Comparison of ENCODE assay signal across 9 mouse cellular contexts in genomic region chr14:31531506-31532148, GRCm38 (mm10). TPM values are rescaled to one million over a fixed set of nuclear protein-coding genes. Genes with fewer than 3 reads are reported as not detected.
DNase-seq lines count a peak whose midpoint lies in the region; ATAC-seq lines count a peak whose summit lies in the region.
"Had no signal": no experiment of that assay in that cellular context is flagged by ENCODE, and none has a peak within 500 bp of the region (broad histone marks: within the 10 kb centered on the region; RNA-seq: fewer than 3 reads in every experiment).

No protein-coding gene starts in this region.

- peaks cover 6% of the 10 kb centered on the region; the same call in 1 of the 2 replicates for H3K4me1 ChIP-seq in embryonic facial prominence, embryonic 15.5 days

- intact Hi-C loops in left cerebral cortex, postnatal 25 days (cut with DNase I) = no loop called here

- ATAC-seq in embryonic facial prominence, embryonic 15.5 days (ENCODE audit: insufficient number of reproducible peaks, low FRiP score, low TSS enrichment, low read depth) = no peak
- ATAC-seq in erythroblast, adult 5-6 weeks (replicated peaks; ENCODE audit: low FRiP score, poor library complexity, severe bottlenecking) = no peak

- H3K27me3 ChIP-seq in embryonic facial prominence, embryonic 15.5 days = no peaks in the 10 kb centered on the region

- 0 out of 2 replicates have a peak overlapping the region, but pooled peaks have one; percentile 12 for H3K4me2 ChIP-seq in embryonic facial prominence, embryonic 15.5 days (replicated peaks)

- DNase-seq in T-cell, adult 2 months (ENCODE audit: low spot score) = peak; percentile 84
- DNase-seq in kidney, postnatal 36 days = peak; percentile 39 to 60
- peak; percentile 75 to 77 for DNase-seq in natural killer cell, adult 2 months (ENCODE audit: low spot score in 2 of 2)
- DNase-seq in testis, postnatal 14 days (ENCODE audit: low spot score) = no peak
- no peak for DNase-seq in left cerebral cortex, postnatal 25 days (ENCODE audit: low spot score in 2 of 2)
- no peak for DNase-seq in frontal cortex, postnatal 25 days (ENCODE audit: low spot score in 2 of 2)

- no peak overlapping the region for H3K9ac ChIP-seq in embryonic facial prominence, embryonic 15.5 days

- peak overlapping the region; percentile 6; the same call in 1 of the 2 replicates for H3K27ac ChIP-seq in embryonic facial prominence, embryonic 15.5 days (replicated peaks)
- H3K27ac ChIP-seq: macrophage had no signal

- no peaks in the 10 kb centered on the region for H3K9me3 ChIP-seq in embryonic facial prominence, embryonic 15.5 days (replicated peaks)

- WGBS in embryonic facial prominence, embryonic 15.5 days = 35% methylated on average over 12 of the region's 12 CpGs

- no peak overlapping the region for H3K4me3 ChIP-seq in embryonic facial prominence, embryonic 15.5 days (replicated peaks)

- H3K36me3 ChIP-seq in embryonic facial prominence, embryonic 15.5 days = no peaks in the 10 kb centered on the region

RNA-seq across cellular contexts. Expression of gene Mettl6, which starts 36.8 kb away (rescaled TPM):
- polyA plus RNA-seq in embryonic facial prominence, embryonic 15.5 days (2015; fragmentation: Nextera tagmentation; extraction: Ambion mirVana) = 55.4 and 57.5 TPM in 2 replicates
- 10.2 and 13.8 TPM in 2 replicates for total RNA-seq in erythroblast, adult 5-6 weeks (2015; ENCODE audit: low replicate concordance)
- total RNA-seq in erythroblast, adult 5-6 weeks (2017; ENCODE audit: low replicate concordance) = 24.1 and 33.0 TPM in 2 replicates
- 10 to 100 TPM; 25.0 to 38.7 TPM for total RNA-seq in left cerebral cortex, postnatal 25 days (2021)

RNA-seq across cellular contexts. Expression of gene Eaf1, which starts 37.4 kb away (rescaled TPM):
- 26.1 and 27.0 TPM in 2 replicates for polyA plus RNA-seq in embryonic facial prominence, embryonic 15.5 days (2015; fragmentation: Nextera tagmentation; extraction: Ambion mirVana)
- total RNA-seq in erythroblast, adult 5-6 weeks (2015; ENCODE audit: low replicate concordance) = 10.4 and 13.0 TPM in 2 replicates
- 8.2 and 12.0 TPM in 2 replicates for total RNA-seq in erythroblast, adult 5-6 weeks (2017; ENCODE audit: low replicate concordance)
- total RNA-seq in left cerebral cortex, postnatal 25 days (2021) = 10 to 100 TPM; 11.6 to 15.9 TPM

RNA-seq across cellular contexts. Expression of gene Colq, which starts 59.5 kb away (rescaled TPM):
- 3.5 and 5.4 TPM in 2 replicates for polyA plus RNA-seq in embryonic facial prominence, embryonic 15.5 days (2015; fragmentation: Nextera tagmentation; extraction: Ambion mirVana)
- not detected in 2 replicates for total RNA-seq in erythroblast, adult 5-6 weeks (2015; ENCODE audit: low replicate concordance)
- total RNA-seq in erythroblast, adult 5-6 weeks (2017; ENCODE audit: low replicate concordance) = 0.42 TPM in 1 of 2 replicates, not detected in the other
- total RNA-seq in left cerebral cortex, postnatal 25 days (2021) = 1 to 10 TPM; 1.7 TPM
- polyA plus RNA-seq: macrophage had no signal

Comparison
In these comparisons a context has a peak if more than half of its experiments do, and no peak if none do; other contexts are left out.
1. DNase-seq: peak in T-cell, adult 2 months (single experiment), kidney, postnatal 36 days (2 of 2) and natural killer cell, adult 2 months (2 of 2); none in testis, postnatal 14 days (single experiment), left cerebral cortex, postnatal 25 days (0 of 2) and frontal cortex, postnatal 25 days (0 of 2).